Mouse (Mus musculus) forebrain, embryonic 12.5 days (tissue): ENCODE data around the gene Prokr2. TPM values are rescaled to one million over a fixed set of nuclear protein-coding genes. Genes with fewer than 3 reads are reported as not detected.
A peak's percentile ranks its signal among the peaks of the same experiment; 100 is the strongest.
"Not testable (repeated sequence)": the region's sequence is repeated elsewhere in the genome, so short reads cannot be mapped to it uniquely, and the experiment has no call there.

Experiments
- ATAC-seq: fragments of 200-750 bp; cut with Nextera tagmentation; 2 replicates; pipeline ENCODE4 v1.8.0; 2017; ENCODE audit warnings: moderate TSS enrichment; ENCODE audit not compliant: low FRiP score
- H3K27ac ChIP-seq: fragments of 300-500 bp; sonication (generic); 2 replicates; pipeline ENCODE4 v1.5.1; 2016; ENCODE audit warnings: mild to moderate bottlenecking
- H3K27me3 ChIP-seq: fragments of 300-500 bp; sonication (generic); 2 replicates; pipeline ENCODE4 v1.6.1; 2016; ENCODE audit warnings: mild to moderate bottlenecking
- H3K36me3 ChIP-seq: fragments of 300-500 bp; sonication (generic); replicated peaks from 2 replicates; pipeline ENCODE4 v1.6.1; 2016; ENCODE audit warnings: mild to moderate bottlenecking
- H3K4me1 ChIP-seq: fragments of 300-500 bp; sonication (generic); 2 replicates; pipeline ENCODE4 v1.6.1; 2016
- H3K4me2 ChIP-seq: fragments of 300-500 bp; sonication (generic); 2 replicates; pipeline ENCODE4 v1.6.1; 2016; ENCODE audit warnings: mild to moderate bottlenecking, moderate library complexity
- H3K4me3 ChIP-seq: fragments of 300-500 bp; sonication (generic); replicated peaks from 2 replicates; pipeline ENCODE4 v1.5.1; 2016; ENCODE audit warnings: mild to moderate bottlenecking
- H3K9ac ChIP-seq: fragments of 300-500 bp; sonication (generic); 2 replicates; pipeline ENCODE4 v1.6.1; 2016; ENCODE audit warnings: mild to moderate bottlenecking
- H3K9me3 ChIP-seq: fragments of 300-500 bp; sonication (generic); 2 replicates; pipeline ENCODE4 v1.6.1; 2016
- WGBS: fragments of 180-500 bp; shearing (Covaris S2); methylation state at CpG from one replicate; pipeline ENCODE4 v1.1.7; 2016; 5-methylcytosine and 5-hydroxymethylcytosine counted together
- polyA plus RNA-seq: library from polyadenylated mRNA; unstranded; fragments of >200 nt; fragmentation: Nextera tagmentation; extraction: Ambion mirVana; gene quantifications from 2 replicates; pipeline ENCODE4 v1.2.1, GENCODE M21; 2016

The Prokr2 gene
- polyA plus RNA-seq, 1 experiment from 2014 or later: 3.0 TPM

DNA sequence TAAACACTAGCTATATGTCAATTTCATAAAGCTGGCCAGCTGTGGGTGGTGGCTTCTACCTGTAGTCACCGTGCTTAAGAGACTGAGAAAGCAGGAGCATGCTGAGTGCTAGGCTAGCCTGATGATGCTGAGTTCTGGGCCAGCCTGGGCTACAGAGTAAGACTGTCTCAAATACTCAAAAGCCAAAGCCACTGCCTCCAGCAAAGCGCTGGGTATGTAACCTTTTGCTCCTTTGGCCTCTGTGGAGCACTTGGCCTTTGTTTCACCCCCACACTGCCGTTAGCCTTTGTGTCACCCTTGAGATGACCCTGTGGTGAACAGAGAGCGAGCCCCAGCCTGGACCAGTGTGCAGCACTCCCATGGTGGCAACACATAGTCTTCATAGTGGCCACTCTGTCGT, 64.7 kb downstream of the Prokr2 start:
- Histone ChIP-seq H3K36me3 (no peaks in the 10 kb centered on the region), H3K9me3 (no peaks in the 10 kb centered on the region), H3K4me3 (no peak overlapping the region), H3K4me1 (no peaks in the 10 kb centered on the region), H3K27me3 (0 out of 2 replicates have a peak, but pooled peaks cover 3% of the 10 kb centered on the region), H3K27ac (no peak overlapping the region), H3K4me2 (no peak overlapping the region), H3K9ac (no peak overlapping the region)
- no peak for ATAC-seq
- WGBS: 74% methylated on average over 5 of the region's 5 CpGs

DNA sequence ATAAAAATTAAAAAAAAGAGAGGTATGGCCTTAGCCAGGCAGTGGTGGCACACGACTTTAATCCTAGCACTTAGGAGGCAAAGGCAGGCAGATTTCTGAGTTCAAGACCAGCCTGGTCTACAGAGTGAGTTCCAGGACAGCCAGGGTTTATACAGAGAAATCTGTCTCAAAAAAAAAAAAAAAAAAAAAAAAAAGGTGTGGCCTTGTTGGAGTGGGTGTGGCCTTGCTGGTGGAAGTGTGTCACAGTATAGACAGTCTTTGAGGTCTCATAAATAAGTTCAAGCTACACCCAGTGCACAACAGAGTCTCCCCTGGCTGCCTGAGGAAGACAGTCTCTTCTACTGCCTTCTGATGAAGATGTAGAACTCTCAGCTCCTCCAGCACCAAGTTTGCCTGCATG, 68.1 kb downstream of the Prokr2 start:
- Histone ChIP-seq H3K27ac (no peak overlapping the region), H3K4me3 (no peak overlapping the region), H3K36me3 (no peaks in the 10 kb centered on the region), H3K9ac (no peak overlapping the region), H3K4me2 (no peak overlapping the region), H3K27me3 (0 out of 2 replicates have a peak, but pooled peaks cover 3% of the 10 kb centered on the region), H3K4me1 (no peaks in the 10 kb centered on the region), H3K9me3 (no peaks in the 10 kb centered on the region)
- WGBS: 89% methylated on average over 1 of the region's 1 CpGs
- ATAC-seq: no peak

DNA sequence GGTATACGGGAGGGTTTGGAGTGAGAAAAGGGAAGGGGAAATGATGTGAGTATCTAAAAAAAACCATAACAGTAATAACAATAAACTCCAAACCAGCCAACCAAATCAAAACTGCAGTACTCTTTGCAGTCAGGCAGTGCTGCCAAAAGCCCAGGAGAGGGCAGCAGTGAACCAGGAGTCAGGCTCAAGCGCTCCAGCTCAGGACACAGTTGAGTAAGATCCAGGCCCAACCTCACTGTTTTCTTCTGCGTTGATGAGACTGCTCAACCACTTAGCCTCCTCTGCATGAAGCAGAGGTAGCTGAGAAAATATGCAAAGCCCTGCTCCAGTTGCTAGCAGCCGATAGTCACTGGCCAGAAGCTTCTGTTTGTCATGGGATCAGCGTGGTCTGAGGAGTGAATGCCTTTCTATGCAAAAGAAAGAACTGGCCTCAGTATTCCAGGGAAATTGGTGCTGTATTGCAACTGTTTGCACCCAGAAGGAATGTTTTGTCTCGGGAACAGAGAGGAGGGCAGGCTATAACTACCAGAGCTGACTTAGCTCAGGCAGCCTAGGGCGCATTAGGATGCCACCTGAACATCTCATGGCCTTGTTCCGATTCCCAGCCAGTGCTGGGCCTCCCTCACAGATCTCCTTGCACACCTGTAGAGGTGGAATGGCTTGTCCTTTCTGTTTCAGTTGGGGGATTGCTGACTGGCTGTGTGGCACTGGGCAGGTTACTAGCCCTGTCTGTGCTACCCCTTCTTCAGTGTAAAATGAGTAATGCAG, 69.0 kb downstream of the Prokr2 start:
- WGBS: 39% methylated on average over 8 of the region's 8 CpGs
- peak; percentile 76; the same call in 1 of the 2 replicates for ATAC-seq

GRCm38 (mm10) chr2:132314057-132314456, 71.2 kb downstream of the Prokr2 start:
- not testable (repeated sequence) for H3K27ac ChIP-seq, H3K9ac ChIP-seq, H3K9me3 ChIP-seq, ATAC-seq, H3K27me3 ChIP-seq, H3K4me3 ChIP-seq, H3K4me1 ChIP-seq, H3K4me2 ChIP-seq
- 84% methylated on average over 8 of the region's 8 CpGs for WGBS
- H3K36me3 ChIP-seq: peaks cover 13% of the 10 kb centered on the region

More for the DNA sequence above, 69.0 kb downstream of the Prokr2 start:
- no peaks in the 10 kb centered on the region for H3K4me1 ChIP-seq
- 0 out of 2 replicates have a peak, but pooled peaks cover 3% of the 10 kb centered on the region for H3K27me3 ChIP-seq
- H3K9me3 ChIP-seq: no peaks in the 10 kb centered on the region
- no peak overlapping the region for H3K27ac ChIP-seq
- H3K4me2 ChIP-seq: no peak overlapping the region
- H3K9ac ChIP-seq: no peak overlapping the region
- no peaks in the 10 kb centered on the region for H3K36me3 ChIP-seq
- H3K4me3 ChIP-seq: no peak overlapping the region

DNA sequence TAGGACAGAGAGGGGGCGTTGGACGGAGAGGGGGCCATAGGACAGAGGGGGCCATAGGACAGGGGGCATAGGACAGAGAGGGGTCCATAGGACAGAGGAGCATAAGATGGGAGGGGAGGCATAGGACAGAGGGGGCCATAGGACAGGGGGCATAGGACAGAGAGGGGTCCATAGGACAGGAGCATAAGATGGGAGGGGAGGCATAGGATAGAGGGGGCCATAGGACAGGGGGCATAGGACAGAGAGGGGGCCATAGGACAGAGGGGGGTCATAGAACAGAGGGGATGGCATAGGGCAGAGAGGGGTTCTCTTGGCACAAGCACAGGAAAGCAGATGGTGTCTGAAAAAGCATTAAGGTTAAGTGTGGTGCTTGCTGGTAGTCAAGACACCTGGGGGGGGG, 71.7 kb downstream of the Prokr2 start:
- Histone ChIP-seq H3K9ac (no peak overlapping the region), H3K4me3 (no peak overlapping the region), H3K27me3 (0 out of 2 replicates have a peak, but pooled peaks cover 3% of the 10 kb centered on the region), H3K9me3 (no peaks in the 10 kb centered on the region), H3K27ac (no peak overlapping the region), H3K4me1 (no peaks in the 10 kb centered on the region), H3K4me2 (no peak overlapping the region), H3K36me3 (peaks cover 15% of the 10 kb centered on the region)
- WGBS: 92% methylated on average over 2 of the region's 2 CpGs
- ATAC-seq: no peak

DNA sequence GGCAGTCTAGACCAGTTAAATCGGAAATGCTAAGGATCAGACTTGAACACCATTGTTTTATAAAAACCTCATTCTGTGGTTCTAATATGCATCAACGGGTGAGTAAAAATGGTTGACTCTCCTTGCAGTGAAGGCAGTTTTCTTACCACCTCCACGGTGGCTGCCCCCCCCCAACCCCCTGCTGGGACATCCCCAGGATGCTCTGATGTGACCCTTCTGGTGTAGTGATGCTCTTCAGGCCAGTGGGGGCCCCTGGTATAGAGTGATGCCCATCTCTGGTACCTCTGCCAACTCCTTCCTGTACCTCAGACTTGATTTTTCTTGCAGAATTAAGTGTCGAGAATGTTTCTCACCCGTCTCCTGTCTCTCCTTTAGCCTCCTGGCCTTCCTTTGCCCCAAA, 72.6 kb downstream of the Prokr2 start:
- no peaks in the 10 kb centered on the region for H3K4me1 ChIP-seq
- no peak for ATAC-seq
- 78% methylated on average over 5 of the region's 5 CpGs for WGBS

DNA sequence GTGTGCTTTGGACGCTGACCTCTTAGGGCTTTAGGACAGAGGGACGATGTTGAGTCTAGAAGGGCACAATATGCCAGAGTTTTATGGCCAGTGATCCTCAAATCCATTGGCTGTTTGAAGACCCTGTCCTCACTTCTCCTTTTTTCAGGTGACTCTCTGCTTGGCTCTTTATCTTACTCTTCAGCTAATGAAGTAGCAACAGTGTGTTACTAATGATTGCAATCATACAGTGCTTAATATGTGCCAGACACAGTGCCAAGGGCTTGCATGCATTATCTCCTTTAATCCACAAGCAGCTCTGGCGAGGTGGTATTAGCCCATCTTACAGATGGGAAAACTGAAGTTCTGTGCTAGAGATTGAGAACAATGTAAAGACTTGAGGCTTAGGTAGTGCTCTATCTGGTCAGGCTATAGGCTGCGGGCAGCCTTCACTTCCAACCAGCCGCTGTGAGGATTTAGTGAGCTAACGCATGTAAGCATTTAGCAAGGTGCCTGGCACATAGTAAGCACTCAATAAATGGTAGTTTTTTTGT, 75.8 kb downstream of the Prokr2 start:
- Histone ChIP-seq H3K9me3 (no peaks in the 10 kb centered on the region), H3K9ac (no peak overlapping the region), H3K27me3 (no peaks in the 10 kb centered on the region), H3K27ac (no peak overlapping the region), H3K4me2 (no peak overlapping the region), H3K4me3 (no peak overlapping the region), H3K36me3 (peaks cover 51% of the 10 kb centered on the region), H3K4me1 (no peaks in the 10 kb centered on the region)
- WGBS: 96% methylated on average over 6 of the region's 6 CpGs
- ATAC-seq: no peak

More for the DNA sequence above, 72.6 kb downstream of the Prokr2 start:
- Histone ChIP-seq H3K27ac (no peak overlapping the region), H3K9me3 (no peaks in the 10 kb centered on the region), H3K36me3 (peaks cover 24% of the 10 kb centered on the region), H3K27me3 (0 out of 2 replicates have a peak, but pooled peaks cover 3% of the 10 kb centered on the region), H3K4me2 (no peak overlapping the region), H3K9ac (no peak overlapping the region), H3K4me3 (no peak overlapping the region)

GRCm38 (mm10) chr2:132308829-132309228, 76.4 kb downstream of the Prokr2 start:
- H3K4me2 ChIP-seq: no peak overlapping the region
- no peak for ATAC-seq
- WGBS: 92% methylated on average over 6 of the region's 6 CpGs
- no peaks in the 10 kb centered on the region for H3K27me3 ChIP-seq
- no peak overlapping the region for H3K4me3 ChIP-seq
- H3K27ac ChIP-seq: no peak overlapping the region
- peaks cover 57% of the 10 kb centered on the region for H3K36me3 ChIP-seq
- H3K9ac ChIP-seq: no peak overlapping the region
- no peaks in the 10 kb centered on the region for H3K4me1 ChIP-seq
- no peaks in the 10 kb centered on the region for H3K9me3 ChIP-seq

- Histone ChIP-seq H3K9ac (no peak overlapping the region), H3K4me3 (no peak overlapping the region), H3K4me1 (no peaks in the 10 kb centered on the region), H3K27ac (no peak overlapping the region), H3K36me3 (peaks cover 69% of the 10 kb centered on the region), H3K9me3 (no peaks in the 10 kb centered on the region), H3K27me3 (no peaks in the 10 kb centered on the region), H3K4me2 (no peak overlapping the region)
- 95% methylated on average over 11 of the region's 11 CpGs for WGBS
- no peak for ATAC-seq
Observed at GRCm38 (mm10) chr2:132307213-132307843, 77.9 kb downstream of the Prokr2 start.

GRCm38 (mm10) chr2:132305988-132306387, 79.3 kb downstream of the Prokr2 start:
- Histone ChIP-seq H3K27ac (no peak overlapping the region), H3K36me3 (peaks cover 82% of the 10 kb centered on the region), H3K4me1 (no peaks in the 10 kb centered on the region), H3K9ac (no peak overlapping the region), H3K27me3 (no peaks in the 10 kb centered on the region), H3K9me3 (no peaks in the 10 kb centered on the region), H3K4me2 (no peak overlapping the region), H3K4me3 (no peak overlapping the region)
- no peak for ATAC-seq
- WGBS: 60% methylated on average over 4 of the region's 4 CpGs

- 93% methylated on average over 7 of the region's 7 CpGs for WGBS
- Histone ChIP-seq H3K4me1 (no peaks in the 10 kb centered on the region), H3K27me3 (no peaks in the 10 kb centered on the region)
Observed at GRCm38 (mm10) chr2:132305165-132305564, 80.1 kb downstream of the Prokr2 start.

DNA sequence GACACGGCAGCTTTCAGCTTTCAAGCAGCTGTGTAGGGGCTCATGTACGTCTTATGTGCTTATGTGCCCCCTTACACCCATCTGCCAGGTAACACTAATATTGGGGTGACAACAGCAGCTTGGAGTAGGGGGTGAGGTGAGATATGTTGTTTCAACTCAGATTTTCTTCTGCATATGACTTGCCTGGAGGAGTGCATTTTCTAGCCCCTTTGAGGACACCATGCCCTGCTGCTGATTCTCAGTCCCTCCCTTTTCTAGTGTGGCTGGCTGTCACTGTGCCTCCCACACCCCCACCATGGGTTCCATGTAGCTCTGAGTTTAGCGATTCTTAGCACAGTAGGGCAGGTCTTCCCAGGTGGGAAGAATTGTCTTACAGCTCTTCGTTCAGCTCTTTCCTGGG, 83.8 kb downstream of the Prokr2 start:
- Histone ChIP-seq H3K4me3 (no peak overlapping the region), H3K27ac (no peak overlapping the region), H3K9me3 (no peaks in the 10 kb centered on the region), H3K36me3 (peaks cover 87% of the 10 kb centered on the region), H3K9ac (no peak overlapping the region), H3K27me3 (no peaks in the 10 kb centered on the region), H3K4me2 (no peak overlapping the region), H3K4me1 (no peaks in the 10 kb centered on the region)
- ATAC-seq: no peak
- WGBS: 95% methylated on average over 4 of the region's 4 CpGs

More at GRCm38 (mm10) chr2:132305165-132305564, 80.1 kb downstream of the Prokr2 start:
- H3K4me3 ChIP-seq: no peak overlapping the region
- H3K27ac ChIP-seq: no peak overlapping the region
- ATAC-seq: no peak
- no peaks in the 10 kb centered on the region for H3K9me3 ChIP-seq
- H3K4me2 ChIP-seq: no peak overlapping the region
- H3K36me3 ChIP-seq: peaks cover 83% of the 10 kb centered on the region
- no peak overlapping the region for H3K9ac ChIP-seq
